Comparison of ENCODE assay signal across 30 mouse cellular contexts in the genomic region with DNA sequence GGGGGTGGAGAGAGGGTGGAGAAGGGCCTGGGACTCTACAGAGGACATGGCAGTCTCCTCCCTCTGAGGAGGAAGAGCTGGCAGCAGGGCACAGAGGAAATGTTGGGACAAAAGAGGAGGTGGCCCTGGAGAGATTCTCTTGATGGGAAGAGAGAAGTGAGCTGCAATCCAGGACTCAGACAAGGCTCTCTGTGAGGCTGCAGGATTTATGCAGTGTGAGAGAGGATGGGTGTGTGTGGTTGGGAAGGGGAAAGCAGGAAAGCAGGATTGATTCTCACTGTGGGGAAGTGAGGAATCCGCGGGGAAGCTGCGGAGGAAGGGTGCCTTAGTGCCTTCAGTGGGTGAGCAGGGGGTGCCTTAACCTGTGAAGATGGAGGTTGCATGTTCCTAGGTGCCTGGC. TPM values are rescaled to one million over a fixed set of nuclear protein-coding genes. Genes with fewer than 3 reads are reported as not detected.
"Had no signal": no experiment of that assay in that cellular context is flagged by ENCODE, and none has a peak within 500 bp of the region (broad histone marks: within the 10 kb centered on the region; RNA-seq: fewer than 3 reads in every experiment).

No protein-coding gene starts in this region.

RNA-seq across cellular contexts. Expression of a gene that starts 0.8 kb away (rescaled TPM):
- polyA plus RNA-seq: limb, embryonic 10.5 days; limb, embryonic 11.5 days; limb, embryonic 12.5 days; limb, embryonic 13.5 days; limb, embryonic 15.5 days; liver, adult 2 months; liver, embryonic 11.5 days; liver, embryonic 13.5 days; liver, embryonic 14.5 days; liver, embryonic 15.5 days; liver, embryonic 16.5 days; liver, postnatal 0 days; lung, adult 2 months; lung, embryonic 14.5 days; lung, embryonic 15.5 days; lung, embryonic 16.5 days; lung, postnatal 0 days; macrophage; midbrain, embryonic 10.5 days; midbrain, embryonic 11.5 days; midbrain, embryonic 12.5 days; midbrain, embryonic 13.5 days; midbrain, embryonic 14.5 days; myocyte; neural tube, embryonic 11.5 days; neural tube, embryonic 12.5 days had no signal

RNA-seq across cellular contexts. Expression of a gene that starts 47.0 kb away (rescaled TPM):
- polyA plus RNA-seq: limb, embryonic 10.5 days; limb, embryonic 11.5 days; limb, embryonic 12.5 days; limb, embryonic 13.5 days; limb, embryonic 14.5 days; limb, embryonic 15.5 days; liver, adult 2 months; liver, embryonic 11.5 days; liver, embryonic 13.5 days; liver, embryonic 14.5 days; liver, embryonic 15.5 days; liver, embryonic 16.5 days; liver, postnatal 0 days; lung, adult 2 months; lung, embryonic 14.5 days; lung, embryonic 15.5 days; lung, embryonic 16.5 days; lung, postnatal 0 days; macrophage; midbrain, embryonic 10.5 days; midbrain, embryonic 11.5 days; midbrain, embryonic 12.5 days; midbrain, embryonic 13.5 days; midbrain, embryonic 14.5 days; midbrain, embryonic 15.5 days; midbrain, embryonic 16.5 days; midbrain, postnatal 0 days; myocyte; neural tube, embryonic 11.5 days; neural tube, embryonic 12.5 days had no signal
